Mouse (Mus musculus): ENCODE measurements at regions not wholly inside any gene's neighbourhood (a gene's known extent, or its start where the extent isn't known, plus 50 kb on each side); places are given as distances from the start of the nearest gene placed in this dataset.

GRCm38 (mm10) chr2:117048290-117048730 lies 72.9 kb upstream of the Spred1 start:
- no peak for TF ChIP-seq CTCF (IDR thresholded peaks at IDR 0.05; ENCODE audit: low read depth)
- no peak for TF ChIP-seq EP300 (IDR thresholded peaks at IDR 0.05; ENCODE audit: low read depth)
